9 mouse cellular contexts compared by ENCODE assay signal in the genomic region with DNA sequence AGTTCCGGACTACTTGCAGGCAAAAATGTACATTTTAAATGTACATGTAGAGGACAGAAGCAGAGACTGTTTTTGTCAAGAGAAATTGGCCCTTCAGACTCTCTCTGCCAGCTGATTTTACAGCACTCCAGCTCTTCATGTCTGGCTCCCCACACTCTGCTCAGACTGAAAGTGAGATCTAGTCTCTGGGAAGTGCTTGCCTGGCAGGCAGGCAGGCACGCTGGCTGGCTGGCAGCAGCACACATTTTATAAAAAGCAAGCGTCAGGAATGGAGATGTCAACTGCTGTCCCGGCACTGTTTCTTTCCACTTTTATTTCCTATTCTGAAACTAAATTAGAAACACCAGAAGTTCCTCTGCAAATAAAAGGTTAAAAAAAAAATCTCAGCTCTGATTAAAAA.
DNase-seq lines count a peak whose midpoint lies in the region; ATAC-seq lines count a peak whose summit lies in the region.
"Had no signal": no experiment of that assay in that cellular context is flagged by ENCODE, and none has a peak within 500 bp of the region (broad histone marks: within the 10 kb centered on the region; RNA-seq: fewer than 3 reads in every experiment).

No protein-coding gene starts in this region.

- H3K27ac ChIP-seq in midbrain, embryonic 14.5 days (replicated peaks; ENCODE audit: low read depth, low read length) = no peak overlapping the region
- no peak overlapping the region for H3K27ac ChIP-seq in midbrain, embryonic 11.5 days (ENCODE audit: low read depth, low read length)
- no peak overlapping the region for H3K27ac ChIP-seq in liver, embryonic 11.5 days (ENCODE audit: low read depth, low read length)
- no peak overlapping the region for H3K27ac ChIP-seq in hindbrain, embryonic 12.5 days
- H3K27ac ChIP-seq: limb, embryonic 15.5 days had no signal

- no peak overlapping the region for H3K4me3 ChIP-seq in midbrain, embryonic 14.5 days (replicated peaks; ENCODE audit: low read depth, low read length)
- no peak overlapping the region for H3K4me3 ChIP-seq in midbrain, embryonic 11.5 days (ENCODE audit: low read depth, low read length)
- H3K4me3 ChIP-seq in liver, embryonic 11.5 days (ENCODE audit: low read depth, low read length) = no peak overlapping the region
- H3K4me3 ChIP-seq in hindbrain, embryonic 12.5 days = no peak overlapping the region
- H3K4me3 ChIP-seq: limb, embryonic 15.5 days had no signal

- H3K36me3 ChIP-seq in midbrain, embryonic 14.5 days (ENCODE audit: control insufficient read depth, insufficient read depth, low read length) = no peaks in the 10 kb centered on the region
- H3K36me3 ChIP-seq in midbrain, embryonic 11.5 days (ENCODE audit: control insufficient read depth, insufficient read depth, low read length) = no peaks in the 10 kb centered on the region
- no peaks in the 10 kb centered on the region for H3K36me3 ChIP-seq in liver, embryonic 11.5 days (ENCODE audit: control insufficient read depth, insufficient read depth, low read length)
- no peaks in the 10 kb centered on the region for H3K36me3 ChIP-seq in hindbrain, embryonic 12.5 days
- H3K36me3 ChIP-seq: limb, embryonic 15.5 days had no signal

- no peak overlapping the region for H3K4me2 ChIP-seq in midbrain, embryonic 14.5 days (ENCODE audit: low read length)
- H3K4me2 ChIP-seq in midbrain, embryonic 11.5 days = no peak overlapping the region
- no peak overlapping the region for H3K4me2 ChIP-seq in liver, embryonic 11.5 days
- no peak overlapping the region for H3K4me2 ChIP-seq in hindbrain, embryonic 12.5 days (replicated peaks)
- H3K4me2 ChIP-seq: limb, embryonic 15.5 days had no signal

- H3K9me3 ChIP-seq in midbrain, embryonic 14.5 days (ENCODE audit: control insufficient read depth, low read length) = no peaks in the 10 kb centered on the region
- no peaks in the 10 kb centered on the region for H3K9me3 ChIP-seq in midbrain, embryonic 11.5 days (ENCODE audit: control insufficient read depth, low read length)
- H3K9me3 ChIP-seq in liver, embryonic 11.5 days (ENCODE audit: control insufficient read depth, low read length) = no peaks in the 10 kb centered on the region
- H3K9me3 ChIP-seq in hindbrain, embryonic 12.5 days (replicated peaks) = no peaks in the 10 kb centered on the region
- H3K9me3 ChIP-seq: limb, embryonic 15.5 days had no signal

- peak; percentile 10 for DNase-seq in embryo, embryonic 10.5 days (ENCODE audit: low spot score)
- no peak for DNase-seq in embryo, embryonic 9.5 days (ENCODE audit: extremely low spot score)
- peak; percentile 17 for DNase-seq in midbrain, embryonic 14.5 days
- no peak for DNase-seq in midbrain, embryonic 11.5 days (ENCODE audit: low spot score, missing footprints)
- DNase-seq in left cerebral cortex, adult 11 months (ENCODE audit: low spot score) = peak; percentile 26
- peak; percentile 85 for DNase-seq in telencephalon, adult 2 months (ENCODE audit: low read depth, low spot score)
- DNase-seq in liver, embryonic 11.5 days (ENCODE audit: low spot score) = no peak

- ATAC-seq in midbrain, embryonic 14.5 days (ENCODE audit: low FRiP score, low TSS enrichment) = no peak
- ATAC-seq in midbrain, embryonic 11.5 days (ENCODE audit: low FRiP score) = no peak
- ATAC-seq in liver, embryonic 11.5 days (replicated peaks; ENCODE audit: low FRiP score) = no peak
- ATAC-seq in hindbrain, embryonic 12.5 days (ENCODE audit: low FRiP score) = no peak

- no peaks in the 10 kb centered on the region for H3K27me3 ChIP-seq in midbrain, embryonic 14.5 days (ENCODE audit: control insufficient read depth, insufficient read depth, low read length)
- H3K27me3 ChIP-seq in midbrain, embryonic 11.5 days (ENCODE audit: control insufficient read depth, insufficient read depth, low read length) = no peaks in the 10 kb centered on the region
- no peaks in the 10 kb centered on the region for H3K27me3 ChIP-seq in liver, embryonic 11.5 days (replicated peaks; ENCODE audit: control insufficient read depth, insufficient read depth, low read length)
- no peaks in the 10 kb centered on the region for H3K27me3 ChIP-seq in hindbrain, embryonic 12.5 days
- H3K27me3 ChIP-seq: limb, embryonic 15.5 days had no signal

- peaks cover 5% of the 10 kb centered on the region; the same call in 1 of the 2 replicates for H3K4me1 ChIP-seq in midbrain, embryonic 14.5 days (ENCODE audit: control insufficient read depth, insufficient read depth, low read length)
- H3K4me1 ChIP-seq in midbrain, embryonic 11.5 days (ENCODE audit: control insufficient read depth, insufficient read depth, low read length) = no peaks in the 10 kb centered on the region
- H3K4me1 ChIP-seq in liver, embryonic 11.5 days (replicated peaks; ENCODE audit: control insufficient read depth, insufficient read depth, low read length) = no peaks in the 10 kb centered on the region
- peaks cover 3% of the 10 kb centered on the region; the same call in 1 of the 2 replicates for H3K4me1 ChIP-seq in hindbrain, embryonic 12.5 days

- H3K9ac ChIP-seq in midbrain, embryonic 14.5 days (replicated peaks; ENCODE audit: low read length) = no peak overlapping the region
- H3K9ac ChIP-seq in midbrain, embryonic 11.5 days (ENCODE audit: low read length) = no peak overlapping the region
- H3K9ac ChIP-seq in liver, embryonic 11.5 days (ENCODE audit: low read depth, low read length) = no peak overlapping the region
- no peak overlapping the region for H3K9ac ChIP-seq in hindbrain, embryonic 12.5 days
- H3K9ac ChIP-seq: limb, embryonic 15.5 days had no signal

- 62% methylated on average over 4 of the region's 4 CpGs for WGBS in midbrain, embryonic 14.5 days
- 76% methylated on average over 4 of the region's 4 CpGs for WGBS in midbrain, embryonic 11.5 days
- 74% methylated on average over 4 of the region's 4 CpGs for WGBS in liver, embryonic 11.5 days
- 62% methylated on average over 4 of the region's 4 CpGs for WGBS in hindbrain, embryonic 12.5 days

Comparison
In these comparisons a context has a peak if more than half of its experiments do, and no peak if none do; other contexts are left out.
1. DNase-seq: peak in embryo, embryonic 10.5 days (single experiment), midbrain, embryonic 14.5 days (single experiment), left cerebral cortex, adult 11 months (single experiment) and telencephalon, adult 2 months (single experiment); none in embryo, embryonic 9.5 days (single experiment), midbrain, embryonic 11.5 days (single experiment) and liver, embryonic 11.5 days (single experiment).